Mouse (Mus musculus) kidney, adult 2 months (tissue): ENCODE measurements around the gene Nek7.

Experiments
- CTCF ChIP-seq: fragments of 200-500 bp; conservative IDR thresholded peaks from 2 replicates; pipeline ENCODE4 v1.5.1; 2011; ENCODE audit warnings: low read depth, mild to moderate bottlenecking, control low read depth, low read length, moderate library complexity, mixed read lengths; ENCODE audit not compliant: insufficient read depth, insufficient read length
- POLR2A ChIP-seq: fragments of 200-500 bp; IDR thresholded peaks from one replicate; pipeline ENCODE4 v1.6.1; 2011; ENCODE audit warnings: low read depth, low read length, control low read depth

DNA sequence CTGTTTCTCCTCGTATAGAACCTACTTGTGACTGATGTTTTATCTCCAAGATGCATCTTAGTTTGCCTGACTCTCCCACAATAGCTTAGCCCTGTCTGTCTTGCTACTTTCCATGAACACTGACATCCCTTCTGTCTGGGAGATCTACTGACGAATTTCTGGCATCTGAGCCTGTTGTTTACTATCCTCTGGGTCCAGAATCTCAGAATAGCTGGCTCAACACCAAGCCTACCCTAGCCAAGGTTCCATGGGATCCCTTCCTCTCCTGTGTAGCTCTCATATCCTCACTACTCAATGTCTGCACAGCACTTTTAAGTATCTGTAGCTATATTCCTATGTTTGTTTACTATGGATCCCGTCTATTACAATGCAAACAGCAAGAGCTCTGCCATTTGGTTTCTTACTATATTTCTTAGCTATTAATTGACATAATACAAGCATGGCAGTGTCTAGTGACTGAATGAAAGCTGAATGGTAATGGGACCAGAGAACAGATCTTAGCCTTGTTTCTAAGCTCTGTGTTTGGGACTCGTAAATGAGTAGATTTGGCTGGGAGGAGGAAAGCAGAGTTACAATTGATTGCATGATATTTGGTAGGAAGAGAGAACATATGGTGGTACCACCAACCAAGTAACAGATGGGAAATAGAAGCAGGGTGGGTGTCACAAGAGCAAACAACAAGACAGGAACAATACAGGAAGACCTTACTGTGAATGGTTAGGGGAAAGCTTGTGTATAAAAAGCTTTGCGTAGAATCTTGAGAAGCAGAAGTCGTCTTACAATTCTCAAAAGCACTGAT is 51.3 kb downstream of the Nek7 start:
- TF ChIP-seq POLR2A (no peak), CTCF (no peak)
